Mouse (Mus musculus) embryonic fibroblast, embryonic 13.5 days (primary cell): ENCODE data around the gene Dctn1.

Experiments used
- CTCF ChIP-seq: IDR thresholded peaks from 2 replicates; pipeline ENCODE4 v1.5.1; 2011; ENCODE audit warnings: mild to moderate bottlenecking, control low read depth, low read length, moderate library complexity, borderline replicate concordance; ENCODE audit not compliant: insufficient read depth
- POLR2A ChIP-seq: IDR thresholded peaks from 2 replicates; pipeline ENCODE4 v1.6.1; 2011; ENCODE audit warnings: low read depth, mild to moderate bottlenecking, control low read depth, low read length, moderate library complexity

DNA sequence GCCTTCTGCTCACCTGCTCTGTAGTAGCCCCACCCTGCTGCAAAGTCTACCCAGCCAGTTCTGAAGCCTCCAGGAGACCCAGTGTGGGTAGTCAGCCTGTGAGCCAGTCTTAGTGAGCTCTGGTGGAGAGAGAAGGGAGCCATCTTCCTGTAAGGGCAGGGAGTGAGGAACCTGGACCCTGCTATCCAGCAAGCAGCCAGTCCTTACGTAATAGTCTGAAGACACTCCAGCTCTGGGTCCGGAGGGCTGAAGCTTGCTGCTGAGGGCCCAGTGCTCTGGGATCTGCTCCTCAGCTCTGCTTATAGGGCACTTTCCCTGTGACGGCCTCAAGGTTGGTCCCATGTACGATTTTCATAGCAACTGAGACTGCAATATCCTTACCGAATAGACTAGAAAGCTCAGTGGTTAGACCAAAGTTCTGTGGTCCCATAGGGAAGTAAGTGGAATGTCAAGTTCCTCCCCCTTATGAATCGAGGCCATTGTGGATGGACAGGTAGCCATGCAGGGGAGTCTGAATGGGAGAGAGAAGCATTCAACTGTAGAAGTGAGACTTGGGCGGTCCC, 30.7 kb upstream of the Dctn1 start, which contains the start of gene Rtkn:
- TF ChIP-seq CTCF (no peak), POLR2A (0 out of 2 replicates have a peak, but pooled peaks have one; percentile 2)
